ENCODE assay signal across 8 mouse cellular contexts in the genomic region with DNA sequence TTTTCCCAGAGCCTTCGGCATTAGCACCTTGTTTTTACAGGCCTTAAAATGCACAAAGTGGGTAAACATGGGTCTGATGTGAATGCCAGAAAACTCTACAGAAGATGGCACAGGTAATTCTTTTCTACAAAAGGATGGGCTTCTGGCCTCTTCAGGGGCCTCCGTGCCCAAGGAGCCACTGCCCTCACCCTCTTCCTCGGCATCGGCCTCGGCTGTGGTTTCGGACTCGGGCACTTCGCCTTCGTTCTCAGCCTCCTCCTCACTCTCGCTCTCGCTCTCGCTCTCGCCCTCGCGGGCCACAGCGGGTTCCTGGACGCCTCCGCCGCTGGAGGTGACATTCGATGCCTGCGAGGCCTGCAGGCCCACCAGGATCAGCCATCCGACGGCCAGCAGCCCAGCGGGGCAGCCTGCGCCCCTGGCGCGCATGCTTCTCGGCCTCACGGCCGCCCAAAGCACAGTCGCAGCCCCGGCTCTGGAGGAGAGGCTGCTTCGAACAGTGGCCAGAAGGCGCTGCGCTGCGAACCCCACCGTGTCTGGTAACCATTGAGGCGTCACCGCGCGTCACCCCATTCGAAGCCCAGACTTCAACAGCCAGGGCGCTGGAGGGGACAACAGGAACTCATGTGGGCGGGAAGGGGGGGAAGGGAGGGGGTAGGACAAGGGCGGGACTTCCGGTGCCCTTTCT. TPM values are rescaled to one million over a fixed set of nuclear protein-coding genes. Genes with fewer than 3 reads are reported as not detected.
DNase-seq lines count a peak whose midpoint lies in the region; ATAC-seq lines count a peak whose summit lies in the region.

A gene (minus strand): TSS at position 621 of the 685 bp plus-strand sequence.

- 59% methylated on average over 43 of the region's 46 CpGs for WGBS in kidney, embryonic 14.5 days
- WGBS in forebrain, embryonic 16.5 days: 38% methylated on average over 46 of the region's 46 CpGs
- 55% methylated on average over 46 of the region's 46 CpGs for WGBS in limb, embryonic 11.5 days
- 49% methylated on average over 40 of the region's 46 CpGs for WGBS in neural tube, embryonic 13.5 days

- peak; percentile 66; the same call in 1 of the 2 replicates for ATAC-seq in kidney, embryonic 14.5 days (ENCODE audit: low FRiP score, low TSS enrichment)
- ATAC-seq in forebrain, embryonic 16.5 days: peak; percentile 36
- peak; percentile 39; the same call in 1 of the 2 replicates for ATAC-seq in limb, embryonic 11.5 days (ENCODE audit: insufficient number of reproducible peaks, low FRiP score, low TSS enrichment, low read depth)
- no peak for ATAC-seq in neural tube, embryonic 13.5 days (ENCODE audit: low read depth)
- no peak for ATAC-seq in erythroid progenitor cell, adult 5-6 weeks (replicated peaks; ENCODE audit: low FRiP score, poor library complexity, severe bottlenecking)

- no peaks in the 10 kb centered on the region for H3K4me1 ChIP-seq in kidney, embryonic 14.5 days (ENCODE audit: control insufficient read depth, insufficient read depth, low read length)
- H3K4me1 ChIP-seq in forebrain, embryonic 16.5 days (replicated peaks; ENCODE audit: control insufficient read depth, insufficient read depth, low read length): 0 out of 2 replicates have a peak, but pooled peaks cover 2% of the 10 kb centered on the region
- H3K4me1 ChIP-seq in limb, embryonic 11.5 days (ENCODE audit: control insufficient read depth, insufficient read depth, low read length): no peaks in the 10 kb centered on the region
- peaks cover 4% of the 10 kb centered on the region; the same call in 1 of the 2 replicates for H3K4me1 ChIP-seq in neural tube, embryonic 13.5 days (replicated peaks)

- H3K36me3 ChIP-seq in kidney, embryonic 14.5 days (ENCODE audit: control insufficient read depth, insufficient read depth, low read length): no peaks in the 10 kb centered on the region
- H3K36me3 ChIP-seq in forebrain, embryonic 16.5 days (ENCODE audit: control insufficient read depth, insufficient read depth): no peaks in the 10 kb centered on the region
- H3K36me3 ChIP-seq in limb, embryonic 11.5 days (ENCODE audit: control insufficient read depth, insufficient read depth, low read length): no peaks in the 10 kb centered on the region
- H3K36me3 ChIP-seq in neural tube, embryonic 13.5 days: no peaks in the 10 kb centered on the region

- DNase-seq in kidney, adult 9 months: no peak
- peak; percentile 1 for DNase-seq in cerebellum, adult 11 months
- peak; percentile 52 for DNase-seq in limb, embryonic 11.5 days (ENCODE audit: low spot score)
- no peak for DNase-seq in spleen, postnatal 4 days (ENCODE audit: low spot score in 2 of 2)

- H3K4me2 ChIP-seq in kidney, embryonic 14.5 days (replicated peaks; ENCODE audit: low read depth, low read length): peak within 1 kb of the TSS; percentile 35
- H3K4me2 ChIP-seq in forebrain, embryonic 16.5 days (ENCODE audit: low read length): peak within 1 kb of the TSS; percentile 42
- H3K4me2 ChIP-seq in limb, embryonic 11.5 days (ENCODE audit: low read depth, severe bottlenecking): peak within 1 kb of the TSS; percentile 36
- peak within 1 kb of the TSS; percentile 47 for H3K4me2 ChIP-seq in neural tube, embryonic 13.5 days

- H3K9me3 ChIP-seq in kidney, embryonic 14.5 days (ENCODE audit: control insufficient read depth, low read length): no peaks in the 10 kb centered on the region
- H3K9me3 ChIP-seq in forebrain, embryonic 16.5 days (ENCODE audit: control insufficient read depth, low read length): no peaks in the 10 kb centered on the region
- no peaks in the 10 kb centered on the region for H3K9me3 ChIP-seq in limb, embryonic 11.5 days (ENCODE audit: control insufficient read depth, low read length)
- no peaks in the 10 kb centered on the region for H3K9me3 ChIP-seq in neural tube, embryonic 13.5 days

- peak within 1 kb of the TSS; percentile 20; the same call in 1 of the 2 replicates for H3K4me3 ChIP-seq in kidney, embryonic 14.5 days (ENCODE audit: low read length)
- H3K4me3 ChIP-seq in forebrain, embryonic 16.5 days (replicated peaks; ENCODE audit: low read length): peak within 1 kb of the TSS; percentile 19
- peak within 1 kb of the TSS; percentile 20 for H3K4me3 ChIP-seq in limb, embryonic 11.5 days (ENCODE audit: low read depth, low read length)
- H3K4me3 ChIP-seq in neural tube, embryonic 13.5 days: peak within 1 kb of the TSS; percentile 28

- no peak within 1 kb of the TSS for H3K27ac ChIP-seq in kidney, embryonic 14.5 days (ENCODE audit: low read depth, low read length)
- no peak within 1 kb of the TSS for H3K27ac ChIP-seq in forebrain, embryonic 16.5 days (ENCODE audit: low read length)
- H3K27ac ChIP-seq in limb, embryonic 11.5 days (replicated peaks; ENCODE audit: low read depth, low read length): no peak within 1 kb of the TSS
- H3K27ac ChIP-seq in neural tube, embryonic 13.5 days (replicated peaks): no peak within 1 kb of the TSS

- H3K9ac ChIP-seq in kidney, embryonic 14.5 days (ENCODE audit: low read depth, low read length): peak within 1 kb of the TSS; percentile 44
- H3K9ac ChIP-seq in forebrain, embryonic 16.5 days (replicated peaks; ENCODE audit: low read depth, low read length): peak within 1 kb of the TSS; percentile 22
- H3K9ac ChIP-seq in limb, embryonic 11.5 days (ENCODE audit: low read length): peak within 1 kb of the TSS; percentile 34
- peak within 1 kb of the TSS; percentile 53 for H3K9ac ChIP-seq in neural tube, embryonic 13.5 days

- H3K27me3 ChIP-seq in kidney, embryonic 14.5 days (ENCODE audit: control insufficient read depth, insufficient read depth, low read length): no peaks in the 10 kb centered on the region
- H3K27me3 ChIP-seq in forebrain, embryonic 16.5 days (replicated peaks; ENCODE audit: control insufficient read depth, insufficient read depth, low read length): no peaks in the 10 kb centered on the region
- no peaks in the 10 kb centered on the region for H3K27me3 ChIP-seq in limb, embryonic 11.5 days (ENCODE audit: control insufficient read depth, insufficient read depth, low read length)
- no peaks in the 10 kb centered on the region for H3K27me3 ChIP-seq in neural tube, embryonic 13.5 days

RNA-seq across cellular contexts. Expression of the gene that starts here (rescaled TPM):
- 1.4 and 1.8 TPM in 2 replicates for polyA plus RNA-seq in kidney, embryonic 14.5 days (2014; fragmentation: Nextera tagmentation; extraction: Ambion mirVana)
- polyA plus RNA-seq in forebrain, embryonic 16.5 days (2015; fragmentation: Nextera tagmentation; extraction: Ambion mirVana): 0.42 and 0.77 TPM in 2 replicates
- polyA plus RNA-seq in limb, embryonic 11.5 days (2014; fragmentation: Nextera tagmentation; extraction: Ambion mirVana): 0.81 and 2.1 TPM in 2 replicates
- polyA plus RNA-seq in neural tube, embryonic 13.5 days (2015; fragmentation: Nextera tagmentation; extraction: Ambion mirVana): 0.61 and 1.1 TPM in 2 replicates
- total RNA-seq in erythroid progenitor cell, adult 5-6 weeks (2015; ENCODE audit: low replicate concordance): not detected in 2 replicates
- total RNA-seq in erythroid progenitor cell, adult 5-6 weeks (2017; ENCODE audit: low replicate concordance): not detected in 2 replicates

Comparison
In these comparisons a context has a peak if more than half of its experiments do, and no peak if none do; other contexts are left out.
1. Peak in ATAC-seq, H3K4me3 ChIP-seq, H3K9ac ChIP-seq and H3K4me2 ChIP-seq in forebrain, embryonic 16.5 days; RNA of the gene not detected or under 1 TPM.
2. ATAC-seq: peak in kidney, embryonic 14.5 days (single experiment) and limb, embryonic 11.5 days (single experiment); none in neural tube, embryonic 13.5 days (single experiment) and erythroid progenitor cell, adult 5-6 weeks (single experiment).
3. DNase-seq: peak in cerebellum, adult 11 months (single experiment) and limb, embryonic 11.5 days (single experiment); none in kidney, adult 9 months (single experiment) and spleen, postnatal 4 days (0 of 2).
4. Peak in every context shown above with its lines, with median percentiles within 50 percentile points of each other: H3K4me2 ChIP-seq, H3K4me3 ChIP-seq and H3K9ac ChIP-seq.